Mouse (Mus musculus) cerebellum, postnatal 10 days (tissue): ENCODE data around the gene Rbm44.

Experiments
- DNase-seq, 2 experiments: peaks; one replicate each; pipeline ENCODE4 v3.0.0; 2021; ENCODE audit warnings: mixed read lengths in 2 of 2

Rbm44 gene

DNA sequence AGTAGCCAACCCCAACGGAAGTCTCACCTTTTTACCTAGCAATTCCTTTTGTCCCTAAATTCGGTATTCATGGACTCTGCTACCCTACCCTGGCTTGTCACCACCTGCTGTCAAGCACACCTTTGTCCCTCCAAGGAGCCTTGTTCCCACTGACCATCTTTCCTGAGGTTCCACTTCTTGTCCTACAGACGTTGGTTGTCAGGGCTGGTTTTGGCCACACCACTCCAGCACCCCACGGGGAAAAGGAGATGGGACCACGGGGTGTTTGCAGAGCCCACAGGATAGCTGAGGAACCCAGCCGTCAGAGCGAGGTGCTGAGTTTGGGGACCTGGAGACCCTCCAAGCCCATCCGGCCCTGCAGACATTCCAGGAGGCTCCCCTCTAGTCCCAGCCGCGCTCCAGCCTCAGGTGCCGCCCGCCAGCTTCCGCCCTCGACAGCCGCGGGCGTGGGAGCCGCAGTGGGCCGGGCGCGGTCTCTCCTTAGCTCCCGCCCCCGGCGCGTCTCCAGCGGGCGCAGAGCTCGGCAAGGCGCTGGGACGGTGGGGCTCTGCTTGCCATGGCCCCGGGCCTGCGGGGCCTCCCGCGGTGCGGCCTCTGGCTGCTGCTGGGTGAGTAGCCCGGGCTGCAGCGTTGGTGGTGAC is 34.8 kb downstream of the Rbm44 start, which contains the start of gene Ramp1:
TSS of gene Ramp1 (plus strand) at position 290 of the 641 bp plus-strand sequence.
- DNase-seq: peak; percentile 36 to 48

- DNase-seq: no peak
Measured at GRCm38 (mm10) chr1:91180174-91180565, 35.3 kb downstream of the Rbm44 start.

DNA sequence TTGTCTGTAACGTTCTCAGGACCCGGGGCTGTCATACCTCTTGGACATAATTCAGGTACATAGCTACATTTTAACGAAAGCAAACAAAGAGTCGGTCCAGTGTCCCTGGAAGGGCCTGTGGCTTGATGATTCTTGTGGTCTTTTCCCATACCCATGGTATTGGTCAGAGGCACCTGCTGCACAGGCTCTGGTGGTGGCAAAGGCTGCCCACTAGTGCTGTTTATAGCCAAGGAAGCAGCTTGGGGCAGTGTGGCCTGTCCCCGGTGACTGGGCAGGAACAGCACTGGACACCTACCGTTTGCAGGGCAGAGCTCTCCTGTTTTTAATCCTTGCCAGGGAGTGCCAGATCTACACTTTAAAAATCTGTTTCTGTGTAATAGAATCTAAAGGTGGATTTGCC is 35.8 kb downstream of the Rbm44 start:
- DNase-seq: no peak

GRCm38 (mm10) chr1:91181261-91181660 is 36.4 kb downstream of the Rbm44 start:
- DNase-seq: no peak

DNA sequence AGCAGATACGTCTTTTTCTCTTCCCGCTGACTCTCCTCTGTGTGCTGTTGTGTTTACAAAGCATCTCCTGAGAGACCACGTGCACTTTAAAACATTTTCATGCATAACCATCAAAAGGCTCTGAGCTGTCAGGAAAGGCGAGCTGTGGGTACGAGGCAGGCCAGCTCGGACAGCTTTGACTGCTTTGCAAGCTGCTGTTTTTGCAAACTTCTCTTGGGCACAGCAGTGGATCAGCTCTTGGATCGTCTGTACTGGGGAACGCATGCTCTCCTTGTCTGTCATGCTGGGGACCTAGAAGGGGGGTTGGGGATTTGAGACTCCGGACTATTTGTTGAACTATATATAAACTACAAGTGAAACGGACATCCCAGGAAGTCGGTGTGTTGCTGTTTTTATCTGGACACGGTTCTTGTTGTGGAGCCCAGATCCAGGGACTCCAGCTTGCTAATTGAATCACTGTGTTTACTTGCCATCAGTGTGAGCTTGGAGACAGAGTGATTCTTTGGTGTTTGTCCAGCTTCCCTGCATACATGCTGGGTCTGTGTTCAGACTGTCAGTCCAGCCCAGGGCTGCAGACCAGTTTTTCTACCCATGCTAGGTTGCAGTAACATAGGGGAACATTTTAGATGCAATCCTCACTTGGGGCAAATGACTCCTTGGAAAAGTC is 37.0 kb downstream of the Rbm44 start:
- DNase-seq: peak; percentile 65 to 70

- DNase-seq: no peak
Measured at GRCm38 (mm10) chr1:91183305-91183704, 38.4 kb downstream of the Rbm44 start.

DNA sequence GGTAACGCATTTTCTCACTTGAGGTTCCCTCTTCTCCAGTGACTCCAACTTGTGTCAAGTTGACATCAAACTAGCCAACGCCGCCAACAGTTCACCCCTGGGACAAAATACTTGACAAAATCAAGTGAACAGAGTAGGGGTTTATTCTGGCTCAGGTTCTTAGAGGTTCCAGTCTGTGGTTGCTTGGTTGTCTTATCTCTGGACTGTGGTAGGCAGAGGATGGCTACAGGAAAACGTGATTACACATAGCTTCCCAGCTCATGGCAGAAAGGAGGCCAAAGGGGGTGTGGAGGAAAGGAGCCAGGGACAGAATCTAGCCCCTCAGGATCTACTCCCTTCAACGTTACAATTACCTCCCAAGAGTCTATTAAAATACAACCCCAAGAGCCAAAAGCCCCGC is 41.8 kb downstream of the Rbm44 start:
- no peak for DNase-seq

GRCm38 (mm10) chr1:91187315-91187714 is 42.4 kb downstream of the Rbm44 start:
- no peak for DNase-seq

- no peak for DNase-seq
Measured at GRCm38 (mm10) chr1:91187786-91188640, 43.1 kb downstream of the Rbm44 start.

DNA sequence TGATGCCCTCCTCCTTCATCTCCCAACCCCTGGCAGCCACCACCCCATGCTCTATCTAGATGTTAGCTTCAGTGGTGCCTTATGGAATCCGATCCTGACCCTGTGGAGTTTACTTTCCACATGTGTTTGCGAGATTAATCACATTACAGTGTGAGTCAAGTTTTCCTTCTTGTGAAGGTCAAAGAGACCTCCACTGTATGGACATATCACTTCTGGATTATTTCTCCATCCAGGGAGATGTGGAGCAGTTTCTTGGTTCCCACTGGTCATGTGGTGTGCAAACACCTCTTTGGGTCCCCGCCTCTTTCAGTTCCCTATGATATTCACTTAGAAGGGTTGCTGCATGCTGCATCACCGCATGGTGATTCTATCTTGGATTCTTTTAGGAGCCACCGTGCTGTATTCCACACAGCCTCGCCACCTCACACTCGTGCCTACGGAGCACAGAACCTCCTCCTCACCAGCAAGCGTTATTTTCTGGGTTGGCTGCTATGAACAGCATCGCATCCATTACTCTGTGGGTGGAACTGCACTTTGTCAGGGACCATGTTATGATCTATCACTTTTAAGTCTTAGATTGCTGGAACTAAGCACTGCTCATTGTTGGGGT is 44.1 kb downstream of the Rbm44 start:
- DNase-seq: no peak

DNA sequence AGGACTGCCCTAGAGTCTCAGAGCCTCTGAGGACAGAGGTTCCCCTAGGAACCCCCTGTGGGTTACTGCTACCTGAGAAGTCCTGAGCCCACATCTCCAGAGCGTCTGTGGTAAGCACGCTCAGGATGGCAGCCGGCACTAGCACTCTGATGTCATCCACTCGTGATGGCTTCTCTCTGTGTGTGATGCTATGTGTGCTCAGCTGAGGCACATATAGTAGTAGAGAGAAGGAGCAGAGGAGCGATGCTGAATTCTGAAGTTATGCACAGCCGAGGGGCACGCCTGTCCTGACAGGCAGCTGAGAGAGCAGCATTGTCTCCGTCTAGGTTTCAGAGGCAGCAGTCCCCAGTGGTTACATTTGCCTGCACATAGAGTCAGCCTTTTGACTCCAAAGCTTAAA is 47.3 kb downstream of the Rbm44 start:
- DNase-seq: no peak

- DNase-seq: no peak
Measured at GRCm38 (mm10) chr1:91193242-91193641, 48.4 kb downstream of the Rbm44 start.

DNA sequence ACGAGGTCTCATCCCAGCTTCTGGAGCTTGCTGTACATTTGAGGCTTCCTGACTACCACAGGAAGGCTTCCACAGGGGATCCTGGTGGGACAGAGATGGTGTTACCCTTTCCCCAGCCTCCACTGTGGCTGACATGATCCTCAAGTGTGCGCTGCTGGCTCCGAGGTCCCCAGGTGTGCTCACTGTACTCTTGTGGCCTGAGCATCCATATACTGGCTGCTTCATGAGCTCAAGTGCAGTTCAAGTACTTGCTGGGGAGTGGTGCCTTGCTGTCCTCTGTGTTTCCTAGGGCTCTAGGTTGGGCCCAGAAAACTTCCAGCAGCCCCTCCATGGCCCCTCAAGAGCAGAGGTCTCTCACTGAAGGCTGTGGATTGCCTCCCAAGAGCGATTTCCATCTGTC is 48.8 kb downstream of the Rbm44 start:
- DNase-seq: no peak

- no peak for DNase-seq
Measured at GRCm38 (mm10) chr1:91199793-91200192, 54.9 kb downstream of the Rbm44 start.

- DNase-seq: no peak
Measured at GRCm38 (mm10) chr1:91201122-91201521, 56.2 kb downstream of the Rbm44 start.

DNA sequence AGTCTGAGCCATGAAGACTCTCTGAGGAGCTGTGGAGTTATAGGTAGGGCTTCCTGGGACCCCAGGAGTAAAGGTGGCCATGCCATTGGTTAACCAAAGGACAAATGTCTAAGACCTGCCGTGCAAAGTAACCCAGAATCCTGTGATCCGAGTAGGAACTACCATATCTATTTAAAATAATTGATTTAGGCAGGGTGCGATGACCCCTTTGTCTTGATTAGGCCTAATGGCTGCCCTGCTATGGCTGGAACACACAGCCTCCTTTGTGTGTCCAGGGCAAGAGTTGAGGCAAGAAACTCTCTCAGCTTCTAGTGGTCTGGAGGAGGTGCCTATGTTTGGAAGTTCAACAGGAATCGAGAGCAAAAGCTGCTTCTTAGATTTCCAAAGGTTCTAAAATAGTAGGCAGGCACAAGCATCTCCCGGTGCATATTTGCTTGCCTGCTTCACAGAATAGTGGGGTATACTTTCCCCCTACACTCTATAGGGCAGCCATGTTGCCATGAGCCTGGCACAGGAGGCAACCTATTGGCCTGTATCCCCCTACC is 59.4 kb downstream of the Rbm44 start:
- DNase-seq: no peak

- DNase-seq: peak; percentile 25 to 27
Measured at GRCm38 (mm10) chr1:91205651-91206050, 60.8 kb downstream of the Rbm44 start.

DNA sequence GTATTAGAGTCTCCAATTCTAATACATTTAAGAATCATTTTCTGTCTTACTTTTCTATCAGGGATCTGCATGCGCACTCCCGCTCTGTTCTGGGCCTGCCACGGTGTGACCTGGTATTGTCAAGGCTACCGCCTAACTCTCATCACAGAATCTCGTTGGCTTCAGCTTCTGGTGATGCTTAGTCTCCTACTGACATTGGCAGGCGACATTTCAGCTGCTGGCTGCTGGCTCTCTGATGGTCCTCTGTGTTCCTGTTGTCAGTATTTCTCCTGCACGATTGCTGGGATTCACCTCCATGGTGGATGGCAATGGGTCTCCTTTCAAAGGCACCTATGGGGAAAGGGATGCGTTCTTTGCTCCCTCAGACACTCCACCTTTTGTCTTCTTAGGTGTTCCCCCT is 61.4 kb downstream of the Rbm44 start:
- peak; percentile 52 to 53 for DNase-seq

DNA sequence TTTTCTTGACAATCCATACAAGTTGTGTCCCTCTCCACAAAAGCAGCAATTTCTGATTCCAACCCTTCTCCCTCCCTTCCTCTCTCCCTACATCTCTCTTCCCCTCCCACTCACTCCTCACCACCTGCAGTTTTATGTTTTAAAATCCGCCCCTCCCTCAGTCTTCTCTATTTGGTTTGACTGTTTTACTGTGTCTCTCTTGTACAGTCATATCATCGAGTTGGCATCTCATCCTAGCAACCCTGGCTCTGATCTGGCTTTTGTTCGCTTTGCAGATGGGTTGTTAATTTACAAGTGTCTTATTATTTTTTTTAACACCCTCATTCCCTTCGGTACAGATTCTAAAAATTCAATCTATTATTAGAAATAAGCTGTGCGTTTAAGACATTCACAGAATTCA is 62.0 kb downstream of the Rbm44 start:
- peak in 1 of 2 experiments; percentile 13 for DNase-seq

DNA sequence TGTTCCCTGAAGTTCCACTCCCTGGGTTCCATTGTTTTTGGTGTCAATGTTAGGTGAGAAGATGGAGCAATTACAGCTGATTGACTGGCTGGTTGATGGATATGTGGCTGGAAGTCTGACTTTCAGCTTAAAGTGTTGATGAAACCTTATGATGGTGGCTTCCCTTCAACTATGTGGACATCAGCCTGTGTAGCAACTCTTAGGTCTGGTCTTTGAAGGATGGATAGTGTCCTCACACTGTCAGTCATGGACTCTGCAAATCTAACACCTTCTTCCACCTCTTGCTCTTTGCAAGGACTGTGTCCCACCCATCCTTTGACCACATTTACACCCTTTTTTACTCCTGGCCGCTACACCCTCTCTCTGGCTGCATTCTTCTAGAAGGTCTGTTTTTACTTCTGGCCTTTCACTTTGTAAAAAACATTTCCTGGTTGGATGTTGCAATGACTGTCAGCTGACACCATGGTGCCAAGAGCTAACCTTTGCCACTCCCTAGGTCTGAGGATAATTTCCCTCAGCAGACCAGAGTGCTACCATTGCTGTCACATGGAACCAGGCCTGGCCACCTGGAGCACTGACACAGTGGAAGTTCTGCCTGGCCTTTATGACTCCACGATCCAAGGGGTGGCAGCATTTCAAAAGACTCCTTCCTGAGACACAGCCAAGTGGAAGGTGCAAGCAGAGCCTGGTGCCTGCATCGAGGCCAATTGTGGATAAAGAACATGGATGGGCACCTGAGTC is 62.6 kb downstream of the Rbm44 start:
- peak; percentile 53 to 64 for DNase-seq

- peak; percentile 64 to 72 for DNase-seq
Measured at GRCm38 (mm10) chr1:91209343-91209742, 64.5 kb downstream of the Rbm44 start.

- DNase-seq: peak; percentile 73 to 82
Measured at GRCm38 (mm10) chr1:91209785-91210184, 64.9 kb downstream of the Rbm44 start.
